Mouse (Mus musculus) urinary bladder, postnatal 10 days (tissue): Measurements from ENCODE around the gene Fignl1.

Source experiments
- DNase-seq: peaks from one replicate; pipeline ENCODE4 v3.0.0; 2022; ENCODE audit warnings: low spot score

Fignl1 gene

DNA sequence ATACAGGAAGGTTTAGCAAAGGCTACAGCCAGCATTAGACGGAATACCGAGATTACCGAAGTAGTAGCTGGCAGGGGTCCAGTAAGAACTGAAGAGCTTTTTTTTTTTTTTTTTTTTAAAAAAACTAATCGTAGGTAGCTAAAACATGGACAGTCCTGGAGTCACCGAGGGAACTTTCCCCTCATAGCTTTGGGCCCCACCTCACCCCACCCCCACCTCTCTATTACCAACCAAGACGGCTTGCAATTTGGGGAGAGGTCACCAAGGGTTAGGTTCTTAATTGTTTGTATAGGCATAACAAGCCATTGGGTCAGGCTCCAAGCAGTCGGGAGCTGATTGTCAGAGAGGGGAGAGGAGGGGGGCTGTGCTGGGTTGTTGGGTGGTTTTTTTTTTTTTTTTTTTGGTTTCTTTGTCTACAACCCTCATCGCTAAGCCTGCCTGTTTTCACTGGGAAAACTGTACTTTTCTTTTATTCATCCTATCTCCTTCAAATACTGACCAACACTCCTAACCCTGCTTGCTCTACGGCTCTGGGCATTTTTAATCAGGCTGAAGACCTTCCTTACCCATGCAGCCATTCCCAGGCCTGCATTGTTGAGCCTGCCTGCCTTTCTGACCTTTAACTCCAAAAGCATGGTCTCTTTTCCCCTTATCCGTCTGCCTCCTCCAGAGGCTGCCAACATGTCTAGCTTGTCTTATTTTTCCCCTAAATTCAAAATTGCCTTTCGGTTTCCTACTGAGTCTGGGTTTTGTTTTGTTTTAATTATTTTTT is 828 bp upstream of the Fignl1 start:
- DNase-seq, result no peak

DNA sequence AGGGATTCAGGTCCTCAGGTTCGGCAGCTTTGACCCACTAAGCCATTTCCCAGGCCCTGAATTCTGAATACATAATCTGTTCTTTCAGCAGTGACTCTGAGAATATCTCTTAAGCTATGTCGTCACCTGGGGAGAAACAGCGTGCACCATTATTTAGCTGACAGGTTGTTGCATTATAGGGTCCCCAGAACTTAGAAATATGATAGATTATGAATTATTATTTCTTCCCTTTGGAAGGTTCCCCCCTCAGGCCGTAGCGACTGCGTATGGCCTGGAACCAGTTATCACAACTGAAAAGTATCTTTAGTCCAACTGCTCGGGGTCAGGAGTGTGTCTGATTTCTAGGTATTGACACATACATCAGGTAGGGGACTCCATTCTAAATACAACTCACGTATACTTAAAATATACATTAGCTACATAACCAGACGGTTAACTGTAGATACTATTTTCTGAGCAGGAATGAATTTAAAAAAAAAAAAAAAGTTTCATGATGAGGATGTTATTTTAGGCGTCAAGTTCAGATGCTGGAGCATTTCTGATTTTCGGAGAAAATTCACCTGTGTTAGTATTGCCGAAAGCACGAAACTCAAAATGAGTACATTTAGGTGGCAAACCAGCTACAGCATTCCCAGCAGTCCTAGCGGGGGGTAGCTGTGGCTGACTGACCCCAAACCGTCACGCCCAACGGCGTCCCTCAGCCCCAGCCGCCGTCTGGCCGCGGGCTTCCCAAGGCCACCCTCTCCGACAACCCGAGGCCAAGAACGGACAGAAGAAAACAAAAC is 535 bp downstream of the Fignl1 start:
- DNase-seq, result no peak

DNA sequence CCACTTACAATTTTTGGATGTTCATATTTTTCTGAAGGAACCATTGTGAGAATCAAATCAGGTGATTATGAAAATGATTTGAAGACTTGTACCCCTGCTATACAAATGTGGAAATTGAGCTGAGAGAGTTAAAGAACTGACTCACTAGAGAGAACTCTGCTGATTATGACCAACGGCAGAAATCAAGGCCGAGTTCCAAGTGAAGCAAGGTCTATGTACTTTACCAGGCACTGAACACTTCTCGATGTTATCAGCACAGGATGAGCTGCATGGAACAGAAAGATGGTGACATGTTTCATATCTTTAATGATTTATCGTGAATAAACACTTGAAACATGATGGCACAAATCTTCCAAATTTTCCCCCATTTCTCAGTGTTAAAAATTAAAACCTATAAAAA is 2.8 kb downstream of the Fignl1 start:
- no peak for DNase-seq

DNA sequence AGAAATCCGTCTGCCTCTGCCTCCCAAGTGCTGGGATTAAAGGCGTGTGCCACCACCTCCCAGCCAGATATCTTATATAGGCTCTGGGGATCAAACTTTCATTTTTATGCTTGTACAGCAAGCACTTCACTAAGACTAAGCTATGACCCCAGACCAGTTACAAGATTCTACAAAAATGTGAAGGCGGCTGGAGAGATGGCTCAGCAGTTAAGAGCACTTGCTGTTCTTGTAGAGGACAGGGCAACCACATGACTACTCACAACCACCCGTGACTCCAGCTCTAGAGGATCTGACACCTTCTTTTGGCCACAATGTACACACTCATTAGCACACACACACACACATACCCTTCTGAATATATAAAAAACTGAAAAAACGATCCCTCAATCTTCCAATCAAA is 4.3 kb downstream of the Fignl1 start:
- DNase-seq, result no peak

DNA sequence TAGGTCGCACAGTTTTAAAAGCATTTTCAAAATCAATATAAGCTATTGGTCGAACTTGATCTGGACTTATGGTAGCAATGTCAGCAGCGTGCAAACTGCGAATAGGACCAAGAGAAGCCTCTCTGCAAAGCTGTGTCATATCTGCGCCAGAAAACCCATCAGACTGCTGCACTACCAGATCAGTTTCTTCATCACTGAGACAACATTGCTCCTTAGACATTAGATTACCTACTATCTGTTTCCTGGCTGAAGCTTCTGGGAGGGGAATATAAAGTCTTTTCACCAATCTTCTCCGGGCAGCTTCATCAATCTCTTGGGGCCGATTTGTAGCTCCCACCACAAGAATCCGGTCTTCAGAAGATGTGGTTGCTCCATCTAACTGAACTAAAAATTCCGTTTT is 7.7 kb downstream of the Fignl1 start:
- no peak for DNase-seq

DNA sequence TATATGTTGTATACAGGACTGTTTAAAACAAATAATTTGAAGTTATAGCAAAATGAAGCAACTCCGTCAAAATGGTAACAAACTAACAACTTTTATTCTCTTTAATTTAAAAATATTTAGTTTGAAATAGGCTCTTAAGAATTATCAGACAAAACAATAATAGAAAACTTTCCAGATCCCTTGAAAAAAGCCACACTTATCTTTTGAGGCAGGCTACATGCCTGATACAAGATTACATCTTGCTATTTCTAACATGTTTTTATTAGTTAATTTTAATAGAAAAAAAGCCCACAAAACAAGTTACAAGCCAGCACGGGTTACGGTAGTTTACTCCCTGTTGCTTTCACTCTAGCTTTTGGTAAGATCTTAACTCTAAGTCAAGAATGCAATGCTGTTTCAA is 8.5 kb downstream of the Fignl1 start:
- DNase-seq, result no peak

DNA sequence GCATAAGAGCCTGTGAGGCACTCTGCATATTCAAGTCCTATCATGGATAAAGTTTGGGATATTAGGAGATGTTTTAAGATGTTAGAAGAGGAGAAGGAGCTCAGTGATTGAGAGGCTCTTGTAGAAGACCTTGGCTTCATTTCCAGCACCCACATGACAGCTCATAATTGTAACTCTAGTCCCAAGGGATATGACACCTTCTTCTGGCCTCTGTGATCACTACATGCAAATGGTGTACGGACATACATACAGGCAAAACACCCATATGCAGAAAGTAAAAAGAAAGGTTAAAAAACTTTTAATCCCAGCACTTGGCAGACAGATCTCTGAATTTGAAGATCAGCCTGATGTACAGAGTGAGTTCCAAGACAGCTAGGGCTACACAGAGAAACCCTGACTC is 10.1 kb downstream of the Fignl1 start:
- DNase-seq, result no peak

DNA sequence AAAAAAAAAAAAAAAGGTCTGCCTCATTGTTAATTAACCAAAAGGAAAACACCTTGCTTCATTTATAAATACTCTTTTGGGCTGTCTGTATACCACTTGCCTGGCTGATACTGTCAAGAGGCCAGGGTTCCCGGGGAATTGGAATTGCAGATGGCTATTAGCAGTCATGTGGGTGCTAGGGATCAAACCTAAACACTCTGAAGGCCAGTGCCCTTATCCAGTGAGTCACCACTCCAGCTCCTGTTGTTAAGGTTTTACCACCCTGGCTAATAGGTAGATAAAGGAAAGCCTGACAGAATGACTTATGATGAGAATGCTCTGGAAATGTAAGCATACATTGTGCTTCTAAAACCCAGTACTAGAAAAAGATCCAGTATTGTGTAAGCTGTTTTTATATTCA is 14.1 kb downstream of the Fignl1 start:
- DNase-seq, result no peak

DNA sequence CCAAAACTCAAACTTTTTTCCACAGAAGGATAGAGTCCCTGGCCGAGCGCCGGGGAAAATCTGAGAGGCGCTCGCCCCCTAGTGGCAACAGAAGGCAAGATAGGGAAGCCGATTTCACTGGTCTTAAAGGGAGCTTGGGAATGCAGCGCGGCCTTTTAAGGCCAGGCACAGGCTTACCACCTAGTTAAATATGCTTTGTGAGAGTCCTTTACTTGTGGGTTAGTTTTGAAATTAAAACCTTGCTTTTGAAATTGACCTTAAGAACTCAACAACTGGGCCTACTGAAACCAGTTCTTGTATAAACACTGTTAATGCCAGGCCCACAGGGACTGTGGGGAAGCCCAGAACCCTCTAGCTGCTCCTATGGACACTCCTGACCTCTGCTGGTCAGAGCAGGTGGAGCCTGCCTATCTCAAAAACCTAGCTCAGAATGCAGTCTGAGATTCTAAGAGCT is 20.2 kb downstream of the Fignl1 start:
- no peak for DNase-seq

DNA sequence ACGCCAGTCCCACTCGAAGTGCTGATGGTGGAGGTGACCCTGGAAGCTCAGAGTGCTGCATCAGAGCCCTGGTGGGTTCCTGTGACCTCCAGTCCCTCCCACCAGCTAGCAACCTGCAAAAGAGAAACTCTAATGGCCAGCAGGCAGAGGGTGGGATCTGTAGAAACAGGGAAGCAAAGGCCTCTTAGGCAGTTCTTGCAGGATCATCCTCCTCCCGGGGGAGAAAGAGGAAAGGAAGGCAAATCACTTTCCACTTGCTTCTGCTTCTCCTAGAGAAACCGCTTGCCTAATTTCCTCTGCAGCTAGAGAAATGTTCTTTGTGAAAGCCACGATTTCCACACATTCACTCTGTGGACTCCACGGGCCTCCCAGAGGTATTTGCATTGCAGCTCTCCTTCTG is 23.3 kb downstream of the Fignl1 start:
- no peak for DNase-seq

DNA sequence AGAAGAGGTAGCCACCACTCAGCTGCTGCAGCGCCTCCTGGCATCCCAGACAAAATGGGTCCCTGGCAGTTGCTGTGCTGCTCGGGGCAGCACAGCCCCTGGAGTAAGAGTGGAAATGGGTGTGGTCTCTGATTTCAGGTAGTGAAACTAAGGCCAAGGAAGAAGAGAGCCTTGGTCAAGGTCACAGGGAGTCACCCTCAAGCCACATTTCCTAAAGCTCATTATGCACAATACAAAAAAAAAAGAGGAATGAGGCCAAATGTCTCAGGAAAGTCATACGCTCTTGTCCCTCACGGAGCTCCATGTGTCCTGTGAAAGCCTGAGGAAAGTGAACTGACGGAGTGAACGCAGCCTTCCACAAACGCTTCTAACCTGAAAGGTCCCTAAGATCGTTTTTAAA is 27.0 kb downstream of the Fignl1 start:
- no peak for DNase-seq

DNA sequence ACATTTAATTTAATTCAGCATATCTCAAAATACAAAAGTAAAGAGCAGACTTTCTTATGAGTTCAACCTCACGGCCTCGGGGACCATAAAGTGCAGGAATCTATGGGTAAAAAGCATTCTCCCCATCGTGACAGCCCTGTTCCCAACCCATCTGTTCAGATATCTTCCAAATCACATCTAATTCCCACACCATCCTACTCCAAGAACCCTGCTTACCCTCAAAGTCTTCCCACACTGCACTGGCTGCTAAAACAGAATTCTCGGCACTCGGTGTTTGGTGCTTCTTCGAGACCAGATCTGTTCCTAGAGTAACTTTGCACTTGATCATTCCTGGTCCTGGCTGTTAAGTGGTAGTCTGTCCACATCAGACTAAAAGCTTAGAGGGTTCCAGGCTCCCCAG is 30.4 kb downstream of the Fignl1 start:
- DNase-seq, result no peak

DNA sequence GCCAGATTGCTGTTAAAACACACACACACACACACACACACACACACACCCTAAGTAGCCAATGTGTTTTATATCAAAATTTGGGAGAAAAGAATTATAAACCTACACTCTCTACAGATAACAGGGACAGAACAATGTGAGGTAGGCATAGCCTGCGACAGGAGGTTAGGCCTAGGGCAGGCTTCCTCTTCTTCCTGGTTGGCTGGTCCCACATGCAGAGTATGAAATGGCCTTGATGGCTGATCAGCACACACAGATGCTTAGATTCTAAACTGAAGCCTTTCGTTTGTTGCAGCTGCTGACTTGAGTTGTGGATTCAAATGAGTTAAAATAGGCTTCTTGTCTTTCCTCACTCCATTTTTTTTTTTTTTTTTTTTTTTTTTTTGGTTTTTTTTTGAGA is 31.0 kb downstream of the Fignl1 start:
- no peak for DNase-seq

DNA sequence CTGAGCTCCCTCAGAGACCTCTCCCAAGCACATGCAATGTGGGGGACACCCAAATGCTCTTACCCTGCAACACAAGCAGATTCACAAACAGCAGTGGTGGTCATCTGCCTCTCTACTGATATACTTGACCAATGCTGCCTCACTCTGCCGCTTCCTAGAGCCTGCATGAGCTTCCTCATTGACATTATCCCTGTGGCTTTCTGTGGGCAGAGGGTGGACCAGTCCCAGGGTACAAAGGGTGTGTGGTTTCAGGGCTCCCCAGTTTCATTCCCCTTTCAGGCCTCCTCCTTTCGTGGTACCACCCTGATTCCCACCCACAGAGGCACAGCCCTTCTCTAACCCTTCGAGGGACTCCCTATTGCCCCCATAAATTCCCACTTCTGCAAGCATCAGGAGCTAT is 31.5 kb downstream of the Fignl1 start:
- DNase-seq, result no peak

DNA sequence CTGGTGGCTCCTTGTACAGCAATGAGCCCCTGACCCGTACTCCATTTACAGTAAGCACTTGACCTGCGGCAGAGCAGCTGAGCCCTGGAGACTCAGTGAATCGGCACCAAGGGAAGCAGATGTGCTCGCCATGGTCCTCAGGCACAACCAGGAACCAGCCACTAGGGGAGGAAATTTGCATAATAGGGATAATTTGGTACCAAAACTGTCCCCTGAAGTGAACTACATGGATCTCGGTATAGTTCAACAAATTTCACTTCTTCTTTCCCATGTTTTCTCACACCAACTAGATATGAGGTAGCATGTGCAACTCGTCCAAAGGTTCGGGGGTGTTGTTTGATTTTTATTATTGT is 32.0 kb downstream of the Fignl1 start:
- no peak for DNase-seq

DNA sequence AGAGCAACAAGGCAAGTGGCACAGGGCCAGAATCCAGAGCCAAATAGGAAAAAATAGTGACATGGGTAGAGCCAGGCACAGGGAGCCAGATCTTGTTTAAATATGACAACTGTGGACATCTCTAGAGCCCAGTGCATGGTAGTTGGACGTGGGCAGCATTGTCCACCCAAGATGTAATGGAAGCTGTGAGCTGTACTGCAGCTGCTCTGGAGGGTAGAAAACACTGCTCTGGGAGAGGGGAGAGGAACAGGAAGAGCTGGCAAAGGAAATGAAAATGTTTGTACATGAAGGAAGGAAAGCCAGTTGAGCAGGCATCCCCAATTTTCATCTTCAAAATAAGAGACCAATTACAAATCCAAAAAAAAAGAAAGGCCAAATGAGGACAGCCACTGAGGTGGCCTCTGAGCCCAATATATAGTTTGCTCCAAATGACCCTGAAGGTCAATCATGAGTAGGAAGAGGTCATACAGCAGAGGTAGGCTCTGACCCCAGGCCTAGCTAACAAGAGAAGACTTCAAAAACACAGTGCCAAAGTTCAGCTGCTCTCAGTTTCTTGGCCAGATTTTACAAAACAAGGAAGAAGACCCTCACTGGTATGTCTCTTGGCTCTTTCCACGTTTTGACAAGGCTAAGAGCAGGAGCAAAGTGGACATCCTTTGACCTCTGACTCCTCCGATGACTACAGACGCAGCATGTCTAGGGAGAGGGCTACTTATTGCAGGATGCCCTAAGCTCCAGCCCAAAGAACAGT is 32.5 kb downstream of the Fignl1 start:
- no peak for DNase-seq

DNA sequence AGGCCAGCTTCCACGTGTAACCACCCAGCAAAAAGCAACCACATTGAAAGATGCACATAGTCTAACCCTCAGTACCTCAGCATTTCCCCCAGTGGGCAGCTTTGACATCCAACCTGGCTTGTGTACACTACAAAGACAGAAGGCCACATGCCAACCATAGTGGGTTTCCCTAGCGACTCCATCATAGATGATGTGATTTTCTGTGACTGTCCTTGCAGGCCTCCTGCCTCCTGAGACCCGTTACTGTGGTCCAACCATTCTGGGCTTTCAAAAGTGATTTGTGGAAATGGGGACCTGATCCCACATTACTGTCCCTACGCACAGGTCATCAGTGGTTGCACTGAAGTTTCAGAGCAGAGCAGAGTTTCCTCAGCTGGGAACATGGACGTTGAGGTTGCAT is 33.9 kb downstream of the Fignl1 start:
- DNase-seq, result no peak

DNA sequence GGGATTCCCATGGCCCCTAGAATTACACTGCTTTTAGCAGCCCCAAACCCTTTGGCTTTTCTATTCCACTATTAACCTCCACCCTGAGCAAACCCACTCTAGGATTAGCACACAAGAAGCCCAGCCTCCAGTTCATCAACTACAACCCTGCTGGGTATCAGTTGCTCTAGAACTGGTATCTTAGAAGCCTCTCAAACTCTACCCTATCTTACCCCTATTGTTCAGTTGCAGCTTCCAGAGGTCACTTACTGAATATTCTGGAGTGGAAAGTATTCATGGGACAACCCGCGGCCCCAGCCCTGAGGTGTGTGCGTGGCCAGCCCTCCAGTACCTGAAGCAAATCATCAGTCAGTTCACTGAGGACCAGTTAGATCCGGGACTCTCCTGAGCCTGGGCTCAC is 34.4 kb downstream of the Fignl1 start:
- no peak for DNase-seq

DNA sequence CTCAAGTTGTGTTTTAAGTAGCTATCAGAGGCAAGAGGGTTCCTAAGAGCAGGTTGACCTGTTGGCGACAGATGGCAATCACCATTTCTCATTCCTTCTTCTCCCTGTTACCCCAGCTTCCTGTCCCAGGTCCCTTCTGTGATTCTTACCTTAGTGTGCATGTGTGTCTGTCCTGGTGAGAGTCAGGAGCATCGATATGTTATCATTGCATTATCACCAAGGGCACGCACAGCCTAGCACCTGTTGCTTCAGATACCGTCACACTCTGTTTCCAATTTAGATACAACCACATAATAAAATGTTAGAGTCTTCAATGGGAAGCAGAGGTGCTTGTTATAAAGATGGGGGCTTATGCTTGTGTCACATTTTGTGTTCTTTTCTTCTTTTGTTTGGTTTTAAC is 36.6 kb downstream of the Fignl1 start:
- DNase-seq, result no peak

DNA sequence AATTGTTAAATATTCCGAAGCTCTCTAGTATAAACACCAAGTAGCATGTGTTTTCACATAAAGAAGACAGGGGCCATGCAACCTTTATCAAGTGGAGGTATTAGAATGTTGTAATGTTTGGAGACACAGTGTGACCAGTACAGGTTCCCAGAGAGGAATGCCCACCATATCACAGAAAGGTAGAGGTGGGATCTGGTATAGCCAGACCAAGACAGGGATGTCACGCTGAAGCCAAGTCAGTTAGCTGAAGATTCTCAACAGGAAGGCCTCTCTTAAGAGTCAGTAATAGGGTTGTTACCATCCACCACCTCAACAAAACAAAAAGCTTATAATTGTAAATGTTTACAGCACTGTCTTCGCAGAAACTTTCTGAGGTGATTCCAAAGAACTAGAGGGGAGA is 38.1 kb downstream of the Fignl1 start:
- DNase-seq, result no peak

DNA sequence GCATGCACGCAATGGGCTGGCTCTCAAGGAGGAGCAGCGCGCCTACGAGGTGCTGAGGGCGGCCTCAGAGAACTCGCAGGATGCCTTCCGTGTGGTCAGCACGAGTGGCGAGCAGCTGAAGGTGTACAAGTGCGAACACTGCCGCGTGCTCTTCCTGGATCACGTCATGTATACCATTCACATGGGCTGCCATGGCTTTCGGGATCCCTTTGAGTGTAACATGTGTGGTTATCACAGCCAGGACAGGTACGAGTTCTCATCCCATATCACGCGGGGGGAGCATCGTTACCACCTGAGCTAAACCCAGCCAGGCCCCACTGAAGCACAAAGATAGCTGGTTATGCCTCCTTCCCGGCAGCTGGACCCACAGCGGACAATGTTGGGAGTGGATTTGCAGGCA is 39.5 kb downstream of the Fignl1 start:
- no peak for DNase-seq

DNA sequence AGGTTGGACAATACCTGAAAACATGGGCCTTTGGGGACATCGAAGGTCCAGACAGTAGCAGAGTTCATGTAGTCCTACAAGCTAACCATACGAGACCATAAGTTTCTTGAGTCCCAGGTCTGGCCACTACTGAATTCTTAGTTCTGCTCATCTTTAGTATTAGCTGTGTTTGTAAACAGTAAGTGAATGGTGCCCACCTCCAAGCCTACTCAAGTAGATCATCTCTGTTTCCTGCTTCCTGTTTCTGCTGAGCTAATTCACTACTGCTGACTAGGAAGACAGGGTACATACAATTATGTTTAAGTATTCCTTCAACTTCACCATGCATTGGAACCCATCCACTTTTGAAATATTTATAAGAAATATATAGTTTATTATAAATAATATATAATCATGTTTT is 40.7 kb downstream of the Fignl1 start:
- no peak for DNase-seq

DNA sequence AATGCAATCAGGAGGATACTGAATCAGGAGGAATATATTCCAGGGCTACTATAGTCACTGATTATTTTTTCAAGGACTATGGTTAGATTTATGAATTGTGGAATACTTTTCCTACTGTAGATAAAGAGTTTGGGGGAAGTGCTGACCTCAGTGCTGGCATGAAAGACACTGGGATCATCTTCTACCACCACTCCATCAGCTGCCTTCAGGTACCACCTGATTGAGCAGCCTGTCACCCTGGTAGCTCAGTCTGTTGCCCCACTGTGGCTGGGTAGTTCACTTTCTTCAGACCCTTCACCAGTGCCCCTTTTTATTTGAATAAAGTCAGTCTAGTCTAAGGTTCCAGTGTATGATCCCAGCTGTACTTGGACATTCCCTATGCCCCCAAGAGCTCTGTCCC is 42.0 kb downstream of the Fignl1 start:
- DNase-seq, result no peak
